Mouse (Mus musculus) adrenal gland (tissue): ENCODE results near the gene Prr23a1.

Experiments
- intact Hi-C: fragments of 180-260 bp; cut with DNase I; formaldehyde crosslinking; loops from one replicate; pipeline ENCODE4 v1.15.1; 2025
- long read RNA-seq, 2 experiments: library from polyadenylated mRNA; unstranded; transcript quantifications; one replicate each; pipeline ENCODE4 v2.0.0; 2020; ENCODE audit warnings: borderline replicate concordance in 1 of 2; ENCODE audit not compliant: insufficient replicate concordance in 1 of 2

Gene Prr23a1
- long read RNA-seq, experiment 1: 0 reads
- long read RNA-seq, experiment 2: 0 reads

DNA sequence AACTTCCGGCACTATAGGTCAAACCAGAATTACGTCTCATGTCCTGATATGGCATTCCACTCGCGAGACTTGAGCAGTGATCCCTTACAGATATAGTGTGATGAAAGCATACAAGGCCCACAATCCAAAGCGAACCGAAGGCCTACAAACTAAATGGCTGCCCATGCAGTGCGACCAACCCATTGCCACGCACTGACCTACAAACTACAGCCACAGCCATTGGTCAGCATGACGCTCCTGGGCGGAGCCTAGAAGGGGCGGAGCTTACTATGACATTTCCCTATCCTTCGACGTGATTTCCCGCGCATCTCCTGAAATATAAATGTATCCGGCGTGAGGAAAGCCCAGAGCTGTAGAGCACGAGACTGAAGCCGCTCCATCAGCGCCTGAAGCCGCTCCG, at the start of gene Prr23a1:
Prr23a1 (plus strand) TSS at position 387 of the 400 bp plus-strand sequence.
- intact Hi-C loops: no loop called here

DNA sequence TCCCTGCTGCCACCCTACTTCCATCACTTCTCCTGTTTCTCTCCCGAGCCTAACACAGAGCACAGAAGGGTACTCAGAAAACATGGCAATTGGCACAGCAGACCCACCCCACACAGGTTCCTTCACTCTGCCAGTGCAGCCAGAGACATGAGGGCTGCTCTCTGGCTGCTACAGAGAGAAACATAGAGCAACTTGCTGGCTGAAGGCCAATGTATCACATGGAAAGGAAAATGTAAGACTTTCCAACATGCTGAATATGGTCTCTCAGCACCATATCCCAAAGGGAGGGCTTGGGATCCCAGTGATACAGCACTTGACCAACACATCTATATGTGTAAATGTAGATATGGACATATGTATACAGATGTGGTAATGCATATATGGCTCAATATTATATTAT, 43.3 kb upstream of the Prr23a1 start:
- intact Hi-C loops: no loop called here

DNA sequence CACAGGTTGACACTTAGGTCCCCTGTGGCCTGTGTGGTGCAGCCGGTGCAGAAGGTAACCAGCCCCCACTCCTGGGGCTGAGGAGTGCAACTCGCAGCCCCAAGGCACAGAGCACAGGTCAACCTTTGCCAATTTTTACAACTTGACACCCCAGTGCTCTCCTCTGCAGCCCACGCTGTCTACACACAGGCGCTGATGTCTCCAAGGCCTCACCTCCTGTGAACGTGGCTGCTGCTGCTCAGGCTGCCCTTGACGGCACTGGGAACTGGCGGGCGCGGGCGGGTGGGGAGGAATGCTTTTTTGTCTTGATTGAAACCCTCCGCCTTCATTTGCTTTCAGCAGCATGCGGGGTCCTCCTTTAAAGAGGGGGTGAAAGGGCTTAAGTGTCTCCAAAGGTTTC, 38.3 kb upstream of the Prr23a1 start:
- intact Hi-C loops: no loop called here

DNA sequence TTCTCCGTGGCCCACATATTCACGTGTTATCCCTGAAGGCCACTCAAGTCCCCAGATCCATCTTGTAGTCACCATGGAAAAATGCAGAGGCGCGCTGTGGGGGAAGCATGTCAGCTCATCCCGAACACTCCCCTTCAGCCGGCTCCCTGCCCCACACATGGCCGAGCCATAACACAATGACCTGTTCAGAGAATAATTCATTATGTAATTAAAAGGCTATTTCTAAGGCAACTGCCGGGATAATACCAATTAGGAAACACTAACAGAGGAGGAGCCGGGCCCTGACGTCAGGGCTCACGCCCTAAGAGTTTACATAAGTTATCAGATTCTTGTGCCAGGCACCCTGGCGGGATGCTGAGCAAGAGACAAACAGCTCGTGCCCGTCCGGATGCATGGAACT, 36.8 kb upstream of the Prr23a1 start:
- intact Hi-C loops: no loop called here

DNA sequence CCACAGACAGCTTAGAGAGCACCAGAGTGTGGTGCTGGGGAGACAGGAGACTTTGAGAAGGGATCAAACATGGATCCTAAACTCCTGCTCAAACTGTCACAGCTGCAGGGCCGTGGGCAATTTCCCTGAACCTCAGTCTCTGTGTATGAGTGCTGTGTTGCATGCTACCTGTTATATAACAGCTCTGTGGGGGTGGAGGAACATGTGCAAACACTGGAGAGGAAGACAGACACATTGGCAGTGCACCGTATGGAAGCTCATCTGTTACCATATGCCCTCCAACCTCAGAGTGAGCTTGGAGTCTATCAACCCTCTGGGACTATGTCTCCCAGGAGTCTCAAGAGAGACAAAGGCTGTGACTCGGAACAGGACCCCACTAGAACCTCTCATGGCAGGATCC, 36.4 kb upstream of the Prr23a1 start:
- intact Hi-C loops: no loop called here

DNA sequence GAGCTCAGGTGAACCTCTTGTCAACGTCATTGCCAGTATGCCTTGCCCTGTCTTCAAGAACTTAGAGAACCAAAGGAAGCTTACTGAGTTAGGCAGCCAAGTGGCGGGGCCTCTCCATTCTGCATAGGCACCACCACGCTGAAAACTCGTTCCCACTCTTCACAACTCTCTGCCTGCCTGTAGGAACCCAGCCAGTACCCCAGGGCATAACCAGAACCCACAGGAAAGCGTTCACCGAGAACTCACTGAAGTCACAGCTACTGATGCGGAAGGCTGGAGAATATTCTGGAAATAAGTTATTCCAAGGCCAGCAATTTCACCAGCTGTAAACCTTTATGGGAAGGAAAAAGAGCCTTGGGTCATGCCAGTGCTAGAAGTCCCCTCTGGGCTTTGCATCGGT, 34.7 kb upstream of the Prr23a1 start:
- intact Hi-C loops: loop anchor here (2.0 kb wide), 1 partner anchor 163 kb away; no protein-coding TSS in a partner anchor

DNA sequence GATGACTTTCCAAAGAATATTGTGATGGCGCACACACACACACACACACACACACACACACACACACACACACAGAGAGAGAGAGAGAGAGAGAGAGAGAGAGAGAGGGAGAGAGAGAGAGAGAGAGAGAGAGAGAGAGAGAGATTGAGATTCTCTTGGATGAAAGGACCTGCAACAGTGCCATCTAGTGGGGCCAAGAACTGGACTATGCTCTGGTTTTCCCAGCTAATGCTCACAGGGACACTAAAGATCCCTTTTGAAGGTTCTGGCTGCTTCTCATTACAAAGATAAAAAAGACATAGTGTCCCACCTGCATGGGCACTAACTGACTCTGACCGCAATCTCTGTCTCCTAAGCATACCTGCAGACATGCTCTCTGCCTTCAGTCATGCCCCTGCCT, 32.8 kb upstream of the Prr23a1 start:
- intact Hi-C loops: loop anchor here (2.0 kb wide), 1 partner anchor 165 kb away; no protein-coding TSS in a partner anchor

DNA sequence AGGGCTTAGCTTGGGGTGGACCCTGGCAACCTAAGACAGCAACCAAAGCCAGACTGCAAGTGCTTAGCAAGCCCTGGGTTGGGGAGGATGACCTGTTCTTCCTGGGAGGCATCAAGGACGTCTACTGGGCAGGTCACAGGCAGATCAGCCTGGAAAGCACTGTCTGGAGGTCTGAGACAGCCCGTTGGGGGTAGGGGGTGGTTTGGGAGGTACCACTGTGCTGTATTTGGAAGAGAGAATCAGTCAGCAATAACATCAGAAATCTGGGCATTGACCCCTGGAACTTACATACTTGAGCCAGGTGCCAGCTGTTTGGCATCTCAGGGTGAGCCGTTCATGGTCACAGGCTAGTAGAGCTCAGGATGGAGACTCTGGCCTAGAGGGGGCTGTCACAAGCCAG, 26.2 kb upstream of the Prr23a1 start:
- intact Hi-C loops: loop anchor here (10.0 kb wide), 1 partner anchor 201 kb away; no protein-coding TSS in a partner anchor

DNA sequence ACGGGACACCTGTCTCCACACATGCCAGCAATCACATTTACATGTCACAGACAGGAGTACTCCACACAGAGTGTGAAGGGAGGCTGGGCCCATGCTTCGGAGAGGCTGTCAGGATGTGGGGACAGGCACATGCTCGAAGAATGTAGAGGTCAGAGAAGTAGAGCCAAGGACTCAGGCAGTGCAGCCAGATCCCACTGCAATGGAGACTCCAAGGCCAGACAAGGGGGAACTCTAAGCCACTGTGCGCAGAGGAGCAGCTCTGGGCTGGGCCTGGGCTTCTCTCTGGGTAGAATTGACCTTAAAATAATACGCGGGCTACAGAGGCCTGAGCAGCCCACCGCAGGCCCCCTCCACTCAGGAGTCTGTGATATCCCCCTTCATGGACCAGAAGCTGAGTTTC, 24.7 kb upstream of the Prr23a1 start:
- intact Hi-C loops: loop anchor here (10.0 kb wide), 1 partner anchor 203 kb away; no protein-coding TSS in a partner anchor

DNA sequence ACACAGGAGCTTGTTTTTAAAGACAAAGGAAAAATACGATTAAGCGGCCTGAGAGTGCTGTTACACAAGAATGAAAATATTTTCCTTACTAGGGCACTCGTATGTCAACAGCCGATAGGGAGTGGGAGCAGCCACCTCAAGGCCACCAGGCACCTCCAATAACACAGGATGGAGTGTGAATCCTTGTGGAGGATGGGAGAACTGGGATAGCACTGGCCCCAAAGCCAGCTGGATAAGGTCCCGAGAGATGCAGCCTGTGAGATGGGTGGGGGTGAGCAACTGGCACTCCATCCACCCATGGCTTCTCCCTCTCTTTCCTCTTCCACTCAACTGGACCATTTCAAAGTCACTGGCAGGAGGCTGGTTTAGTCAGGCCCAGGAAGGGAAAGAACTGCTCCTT, 23.3 kb upstream of the Prr23a1 start:
- intact Hi-C loops: loop anchor here (10.0 kb wide), 1 partner anchor 204 kb away; no protein-coding TSS in a partner anchor

DNA sequence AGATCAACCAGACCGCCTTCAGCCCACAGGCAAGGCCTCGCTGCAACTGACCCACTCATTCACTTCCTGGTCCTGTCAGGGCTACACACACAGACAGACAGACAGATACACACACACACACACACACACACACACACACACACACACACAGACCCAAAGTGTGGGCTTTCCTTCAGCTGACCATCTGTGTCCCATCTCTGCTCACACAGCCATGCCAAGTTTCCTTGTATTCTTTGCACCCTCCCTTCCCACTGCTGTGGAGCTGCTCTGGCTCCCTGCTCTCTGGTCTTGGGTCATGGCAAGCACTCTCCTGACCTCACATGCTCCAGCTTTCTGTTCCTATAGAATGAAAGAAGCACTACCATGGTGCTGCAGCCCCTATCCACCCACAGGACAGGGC, 22.8 kb upstream of the Prr23a1 start:
- intact Hi-C loops: loop anchor here (10.0 kb wide), 1 partner anchor 205 kb away; no protein-coding TSS in a partner anchor

DNA sequence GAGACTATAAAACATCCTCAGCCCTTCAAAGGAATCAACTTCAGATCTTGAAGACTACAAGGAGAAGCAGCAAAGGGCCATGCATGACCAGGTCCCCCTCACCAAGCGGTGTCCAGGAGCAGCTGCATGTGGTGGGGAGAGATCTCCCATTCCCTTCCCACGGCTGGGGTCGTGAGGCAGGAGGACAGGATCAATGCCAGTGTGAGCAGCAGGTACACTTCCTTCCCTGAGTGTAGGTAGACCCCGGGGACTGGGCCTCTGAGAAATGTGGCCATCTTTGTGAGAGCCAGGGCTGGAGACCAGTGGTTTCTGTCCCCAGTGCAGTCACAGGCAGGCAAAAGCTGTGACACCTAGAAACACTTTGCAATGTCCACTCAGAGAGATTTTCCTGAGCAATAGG, 21.8 kb upstream of the Prr23a1 start:
- intact Hi-C loops: no loop called here

DNA sequence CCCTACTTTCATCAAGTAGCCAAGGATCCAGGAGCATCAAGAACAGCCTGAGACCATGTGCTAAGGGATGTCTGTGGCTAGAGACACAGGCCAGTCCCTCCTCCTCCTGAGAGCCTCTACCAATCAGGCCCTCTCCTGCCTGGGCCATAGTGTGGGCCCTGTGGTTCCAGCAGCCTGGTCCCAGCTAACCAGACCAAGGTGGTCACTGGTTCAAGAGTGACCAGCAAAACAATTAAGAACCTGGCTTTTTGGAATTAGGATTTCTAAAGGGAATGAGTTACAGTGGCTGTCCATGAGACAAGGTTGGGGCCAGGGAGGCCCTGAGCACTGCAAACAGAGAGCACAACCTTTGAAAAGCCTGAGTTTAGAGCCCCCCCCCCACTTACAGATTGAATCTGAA, 21.2 kb upstream of the Prr23a1 start:
- intact Hi-C loops: no loop called here

DNA sequence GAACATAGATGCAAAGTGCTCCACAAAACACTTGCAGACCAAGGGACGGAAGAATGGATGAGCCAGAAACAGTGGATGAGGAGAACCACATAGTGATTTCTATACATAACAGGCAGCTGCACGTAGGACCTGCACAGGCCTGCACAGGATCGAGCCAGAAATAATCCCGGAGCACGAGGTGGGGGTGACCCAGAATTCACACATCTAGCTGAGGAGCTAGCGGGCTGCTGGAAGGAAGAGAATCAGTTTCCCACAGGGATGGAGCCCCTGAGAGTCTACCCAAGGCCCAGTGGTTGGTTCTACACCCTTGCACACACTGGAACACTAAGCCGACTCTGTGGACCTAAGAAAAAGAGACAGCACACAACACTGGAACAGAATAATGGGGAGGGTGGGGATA, 18.5 kb upstream of the Prr23a1 start:
- intact Hi-C loops: no loop called here

DNA sequence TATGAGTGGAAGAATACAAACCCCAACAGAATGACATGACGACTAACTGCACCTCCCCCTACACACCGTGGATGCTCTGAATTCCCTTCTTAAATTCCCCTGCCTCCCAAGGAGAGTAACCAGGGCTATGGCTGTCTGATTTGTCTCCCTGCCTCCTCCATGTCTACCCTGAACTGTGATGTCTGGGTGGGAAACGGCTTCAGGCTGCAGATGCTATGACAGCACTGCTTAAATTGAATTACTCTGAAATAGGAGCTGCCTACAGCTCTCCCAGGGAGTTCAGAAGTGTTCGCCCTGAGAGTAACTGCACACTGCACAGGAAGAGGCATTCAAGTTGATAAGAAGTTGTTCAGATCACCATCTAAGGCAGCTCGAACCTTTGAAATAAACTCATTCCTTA, 12.8 kb upstream of the Prr23a1 start:
- intact Hi-C loops: no loop called here

DNA sequence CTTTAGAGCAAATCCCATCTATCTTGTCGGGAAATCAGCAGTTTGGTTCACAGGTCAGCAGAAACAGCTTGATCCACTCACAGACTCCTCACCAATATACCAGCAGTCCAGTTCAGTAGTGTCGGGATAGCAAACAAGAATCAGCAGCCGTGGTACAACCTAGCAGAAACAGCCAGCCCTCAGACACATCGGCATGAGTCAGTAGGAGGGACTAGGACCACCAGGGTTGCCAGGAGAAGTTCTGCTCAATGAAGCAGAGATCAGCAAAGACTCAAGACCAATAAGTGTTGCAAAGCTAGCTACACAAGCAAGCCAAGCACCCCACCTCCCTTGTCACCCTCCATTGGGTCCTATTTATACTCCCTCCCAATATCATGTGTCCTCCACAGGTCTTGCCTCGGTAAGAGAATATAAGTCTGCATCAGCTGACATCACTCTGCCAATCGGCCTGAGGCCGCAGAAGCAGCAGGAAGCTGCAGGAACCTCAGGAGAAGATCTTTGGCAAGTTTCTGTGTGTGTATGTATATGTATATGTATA, 4.7 kb upstream of the Prr23a1 start:
- intact Hi-C loops: no loop called here

DNA sequence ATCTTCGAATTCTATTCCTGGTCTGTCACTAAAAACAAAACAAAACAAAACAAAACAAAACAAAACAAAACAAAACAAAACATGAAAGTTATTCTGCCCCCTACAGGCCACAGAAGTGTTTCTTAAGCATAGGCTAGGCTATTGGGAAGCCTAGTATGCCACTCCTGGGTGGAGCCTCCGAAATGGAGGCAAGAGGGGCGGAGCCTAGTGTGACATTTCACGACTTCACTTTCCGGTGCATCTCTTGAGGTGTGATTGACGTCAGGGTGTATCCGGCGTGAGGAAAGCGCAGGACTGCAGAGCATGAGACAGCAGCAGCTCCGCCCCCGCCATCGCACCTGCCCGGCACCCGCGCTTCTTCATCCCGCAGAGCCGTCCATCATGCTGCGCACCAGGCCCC, 13.9 kb downstream of the Prr23a1 start, which contains the start of gene Prr23a2:
Prr23a2 (plus strand) TSS at position 285 of the 400 bp plus-strand sequence.
- intact Hi-C loops: no loop called here

DNA sequence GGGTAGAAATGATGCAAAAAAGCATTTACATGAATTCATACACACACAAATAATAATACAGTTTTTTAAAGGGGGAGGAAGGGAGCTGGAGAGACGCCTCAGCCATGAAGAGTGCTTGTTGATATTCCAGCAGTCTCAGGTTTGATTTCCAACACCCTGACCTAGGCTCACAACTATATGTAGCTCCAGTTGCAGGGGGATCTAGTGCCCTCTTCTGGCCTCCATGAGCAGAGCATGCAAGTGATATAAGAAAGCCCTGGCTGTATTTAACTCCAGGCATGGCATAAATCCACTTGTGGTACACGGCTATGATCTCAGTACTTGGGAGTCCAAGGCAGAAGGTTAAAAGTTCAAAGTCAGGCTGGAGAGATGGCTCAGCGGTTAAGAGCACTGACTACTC, 21.2 kb downstream of the Prr23a1 start:
- intact Hi-C loops: no loop called here

DNA sequence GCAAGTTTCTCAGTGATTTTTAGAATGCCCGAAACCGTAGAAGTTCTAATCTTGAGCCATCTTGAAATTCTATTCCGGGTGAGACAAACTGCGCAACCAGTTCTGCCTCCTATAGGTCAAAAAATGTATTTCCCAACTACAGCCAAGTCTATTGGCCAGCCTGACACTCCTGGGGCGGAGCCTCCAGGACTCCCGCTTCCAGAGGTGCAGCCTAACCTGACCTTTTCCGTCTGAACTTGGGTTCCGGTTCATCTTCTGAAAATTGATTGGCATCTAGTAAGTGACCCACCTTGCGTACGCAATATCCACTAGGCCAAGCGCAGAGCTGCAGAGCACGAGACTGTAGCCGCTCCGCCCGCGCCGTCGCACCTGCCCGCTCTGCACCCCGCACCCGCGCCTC, 22.3 kb downstream of the Prr23a1 start, which contains the start of gene Prr23a3:
Prr23a3 (plus strand) TSS at position 197 of the 400 bp plus-strand sequence.
- intact Hi-C loops: no loop called here
